In genomic region chr9:44288959-44289291, GRCm38 (mm10) we compare ENCODE assay signal across 9 mouse cellular contexts. TPM values are rescaled to one million over a fixed set of nuclear protein-coding genes. Genes with fewer than 3 reads are reported as not detected.
DNase-seq lines count a peak whose midpoint lies in the region; ATAC-seq and TF ChIP-seq lines count a peak whose summit lies in the region.
"Had no signal": no experiment of that assay in that cellular context is flagged by ENCODE, and none has a peak within 500 bp of the region (broad histone marks: within the 10 kb centered on the region; RNA-seq: fewer than 3 reads in every experiment).

No protein-coding gene starts in this region.

- H3K9me3 ChIP-seq in forebrain, embryonic 11.5 days (ENCODE audit: control insufficient read depth, low read length), result no peaks in the 10 kb centered on the region; the same call in 1 of the 2 replicates
- 0 out of 2 replicates have a peak, but pooled peaks cover 2% of the 10 kb centered on the region for H3K9me3 ChIP-seq in liver, embryonic 11.5 days (ENCODE audit: control insufficient read depth, low read length)
- H3K9me3 ChIP-seq in stomach, embryonic 16.5 days (replicated peaks; ENCODE audit: control insufficient read depth, low read length), result peaks cover 9% of the 10 kb centered on the region; the same call in 1 of the 2 replicates

- TF ChIP-seq POLR2A in spleen, adult 2 months (IDR thresholded peaks at IDR 0.05; ENCODE audit: low read depth, low read length), result no peak

- no peak for DNase-seq in spleen, adult 2 months (ENCODE audit: low read depth in 1 of 2, low spot score in 2 of 2)
- DNase-seq in spleen, adult 18-20 months, result no peak
- no peak for DNase-seq in forebrain, embryonic 11.5 days (ENCODE audit: low spot score)
- peak; percentile 65 for DNase-seq in liver, embryonic 11.5 days (ENCODE audit: low spot score)
- no peak for DNase-seq in adrenal gland, adult 8-10 months
- no peak for DNase-seq in thymus, postnatal 0 days (ENCODE audit: low spot score)
- DNase-seq in gastrocnemius, postnatal 14 days, result no peak
- DNase-seq: kidney, postnatal 36 days had no signal

- H3K9ac ChIP-seq in forebrain, embryonic 11.5 days (ENCODE audit: low read length), result 0 out of 2 replicates have a peak overlapping the region, but pooled peaks have one; percentile 80
- H3K9ac ChIP-seq in liver, embryonic 11.5 days (ENCODE audit: low read depth, low read length), result peak overlapping the region; percentile 76
- no peak overlapping the region for H3K9ac ChIP-seq in stomach, embryonic 16.5 days (ENCODE audit: low read length)

- intact Hi-C loops in gastrocnemius, postnatal 14 days (cut with DNase I; ENCODE audit: low total_unique reads), result no loop called here

- WGBS in spleen, adult 2 months, result 51% methylated on average over 11 of the region's 11 CpGs
- 5% methylated on average over 11 of the region's 11 CpGs for WGBS in forebrain, embryonic 11.5 days
- WGBS in liver, embryonic 11.5 days, result 8% methylated on average over 11 of the region's 11 CpGs
- WGBS in stomach, embryonic 16.5 days, result 12% methylated on average over 11 of the region's 11 CpGs

- H3K4me2 ChIP-seq in forebrain, embryonic 11.5 days (ENCODE audit: low read depth, low read length, severe bottlenecking), result peak overlapping the region; percentile 97
- peak overlapping the region; percentile 85 for H3K4me2 ChIP-seq in liver, embryonic 11.5 days
- peak overlapping the region; percentile 93; the same call in 1 of the 2 replicates for H3K4me2 ChIP-seq in stomach, embryonic 16.5 days (ENCODE audit: low read depth, low read length)

- H3K27ac ChIP-seq in spleen, adult 2 months (ENCODE audit: insufficient read depth, low read length), result 0 out of 2 replicates have a peak overlapping the region, but pooled peaks have one; percentile 47
- H3K27ac ChIP-seq in forebrain, embryonic 11.5 days (ENCODE audit: low read depth, low read length), result no peak overlapping the region
- H3K27ac ChIP-seq in liver, embryonic 11.5 days (ENCODE audit: low read depth, low read length), result peak overlapping the region; percentile 95
- no peak overlapping the region for H3K27ac ChIP-seq in stomach, embryonic 16.5 days (ENCODE audit: low read length)

- no peak for ATAC-seq in forebrain, embryonic 11.5 days (replicated peaks; ENCODE audit: low FRiP score)
- peak; percentile 66 for ATAC-seq in liver, embryonic 11.5 days (replicated peaks; ENCODE audit: low FRiP score)
- ATAC-seq in stomach, embryonic 16.5 days (ENCODE audit: insufficient read depth, low FRiP score), result no peak

- H3K36me3 ChIP-seq in spleen, adult 2 months (ENCODE audit: control insufficient read depth, insufficient read depth, low read length), result peaks cover 7% of the 10 kb centered on the region
- no peaks in the 10 kb centered on the region for H3K36me3 ChIP-seq in forebrain, embryonic 11.5 days (ENCODE audit: control insufficient read depth, insufficient read depth, low read length)
- H3K36me3 ChIP-seq in liver, embryonic 11.5 days (ENCODE audit: control insufficient read depth, insufficient read depth, low read length), result peaks cover 23% of the 10 kb centered on the region
- peaks cover 4% of the 10 kb centered on the region; the same call in 1 of the 2 replicates for H3K36me3 ChIP-seq in stomach, embryonic 16.5 days (ENCODE audit: control insufficient read depth, insufficient read depth, low read length)

- H3K4me3 ChIP-seq in spleen, adult 2 months (ENCODE audit: extremely low read depth, insufficient read depth, insufficient read length), result no peak overlapping the region
- H3K4me3 ChIP-seq in forebrain, embryonic 11.5 days (ENCODE audit: low read depth, low read length), result peak overlapping the region; percentile 72
- H3K4me3 ChIP-seq in liver, embryonic 11.5 days (ENCODE audit: low read depth, low read length), result peak overlapping the region; percentile 73
- H3K4me3 ChIP-seq in stomach, embryonic 16.5 days (replicated peaks; ENCODE audit: low read length), result no peak overlapping the region

- H3K27me3 ChIP-seq in spleen, adult 2 months (ENCODE audit: control insufficient read depth, insufficient read depth, low read length), result peaks cover 23% of the 10 kb centered on the region
- H3K27me3 ChIP-seq in forebrain, embryonic 11.5 days (ENCODE audit: control insufficient read depth, insufficient read depth, low read length), result no peaks in the 10 kb centered on the region
- H3K27me3 ChIP-seq in liver, embryonic 11.5 days (replicated peaks; ENCODE audit: control insufficient read depth, insufficient read depth, low read length), result peaks cover 10% of the 10 kb centered on the region
- H3K27me3 ChIP-seq in stomach, embryonic 16.5 days (ENCODE audit: control insufficient read depth, insufficient read depth, low read length), result 0 out of 2 replicates have a peak, but pooled peaks cover 5% of the 10 kb centered on the region

- H3K4me1 ChIP-seq in spleen, adult 2 months (ENCODE audit: control insufficient read depth, insufficient read depth, insufficient read length), result peaks cover 15% of the 10 kb centered on the region
- peaks cover 12% of the 10 kb centered on the region for H3K4me1 ChIP-seq in forebrain, embryonic 11.5 days (replicated peaks; ENCODE audit: control insufficient read depth, insufficient read depth, low read length)
- H3K4me1 ChIP-seq in liver, embryonic 11.5 days (replicated peaks; ENCODE audit: control insufficient read depth, insufficient read depth, low read length), result peaks cover 31% of the 10 kb centered on the region
- H3K4me1 ChIP-seq in stomach, embryonic 16.5 days (ENCODE audit: control insufficient read depth, insufficient read depth, low read length), result peaks cover 23% of the 10 kb centered on the region

- TF ChIP-seq CTCF in spleen, adult 2 months (IDR thresholded peaks at IDR 0.05; ENCODE audit: extremely low read depth, insufficient read depth, insufficient read length, insufficient replicate concordance), result no peak

RNA-seq across cellular contexts. Expression of gene Abcg4, which starts 0.5 kb away (rescaled TPM):
- polyA plus RNA-seq in spleen, adult 2 months (2012; rRNA removed), result 12.3 and 22.3 TPM in 2 replicates
- 6.7 and 9.6 TPM in 2 replicates for polyA plus RNA-seq in forebrain, embryonic 11.5 days (2014; fragmentation: Nextera tagmentation; extraction: Ambion mirVana)
- polyA plus RNA-seq in liver, embryonic 11.5 days (2014; fragmentation: Nextera tagmentation; extraction: Ambion mirVana), result 11.6 and 13.8 TPM in 2 replicates
- 5.2 and 5.3 TPM in 2 replicates for polyA plus RNA-seq in stomach, embryonic 16.5 days (2015; fragmentation: Nextera tagmentation; extraction: Ambion mirVana)
- 10 to 100 TPM; 39.3 to 51.3 (median 42.1) TPM for total RNA-seq in adrenal gland, adult 8-10 months (2022)
- 0.09 and 0.12 TPM in 2 replicates for polyA plus RNA-seq in thymus, postnatal 0 days (2015; fragmentation: Nextera tagmentation; extraction: Ambion mirVana)
- total RNA-seq in gastrocnemius, postnatal 14 days (2021), result under 1 TPM; 0.58 to 0.94 TPM

RNA-seq across cellular contexts. Expression of gene Hinfp, which starts 16.5 kb away (rescaled TPM):
- polyA plus RNA-seq in spleen, adult 2 months (2012; rRNA removed), result 24.7 and 25.2 TPM in 2 replicates
- 25.8 and 27.4 TPM in 2 replicates for polyA plus RNA-seq in forebrain, embryonic 11.5 days (2014; fragmentation: Nextera tagmentation; extraction: Ambion mirVana)
- polyA plus RNA-seq in liver, embryonic 11.5 days (2014; fragmentation: Nextera tagmentation; extraction: Ambion mirVana), result 19.3 and 20.2 TPM in 2 replicates
- 21.2 and 23.6 TPM in 2 replicates for polyA plus RNA-seq in stomach, embryonic 16.5 days (2015; fragmentation: Nextera tagmentation; extraction: Ambion mirVana)
- 10 to 100 TPM; 20.3 to 44.4 (median 31.8) TPM for total RNA-seq in adrenal gland, adult 8-10 months (2022)
- 22.4 and 22.6 TPM in 2 replicates for polyA plus RNA-seq in thymus, postnatal 0 days (2015; fragmentation: Nextera tagmentation; extraction: Ambion mirVana)
- total RNA-seq in gastrocnemius, postnatal 14 days (2021), result 1 to 10 TPM; 5.8 to 6.0 TPM

RNA-seq across cellular contexts. Expression of gene Nlrx1, which starts 20.5 kb away (rescaled TPM):
- polyA plus RNA-seq in spleen, adult 2 months (2012; rRNA removed), result 8.4 and 10.7 TPM in 2 replicates
- polyA plus RNA-seq in forebrain, embryonic 11.5 days (2014; fragmentation: Nextera tagmentation; extraction: Ambion mirVana), result 3.2 and 3.6 TPM in 2 replicates
- 4.3 and 4.9 TPM in 2 replicates for polyA plus RNA-seq in liver, embryonic 11.5 days (2014; fragmentation: Nextera tagmentation; extraction: Ambion mirVana)
- 11.4 and 13.7 TPM in 2 replicates for polyA plus RNA-seq in stomach, embryonic 16.5 days (2015; fragmentation: Nextera tagmentation; extraction: Ambion mirVana)
- total RNA-seq in adrenal gland, adult 8-10 months (2022), result 10 to 100 TPM; 27.6 to 41.8 (median 34.2) TPM
- polyA plus RNA-seq in thymus, postnatal 0 days (2015; fragmentation: Nextera tagmentation; extraction: Ambion mirVana), result 5.9 and 6.3 TPM in 2 replicates
- 10 to 100 TPM; 26.0 to 26.2 TPM for total RNA-seq in gastrocnemius, postnatal 14 days (2021)

RNA-seq across cellular contexts. Expression of gene C2cd2l, which starts 31.2 kb away (rescaled TPM):
- polyA plus RNA-seq in spleen, adult 2 months (2012; rRNA removed), result 28.0 and 38.5 TPM in 2 replicates
- polyA plus RNA-seq in forebrain, embryonic 11.5 days (2014; fragmentation: Nextera tagmentation; extraction: Ambion mirVana), result 12.2 and 13.7 TPM in 2 replicates
- polyA plus RNA-seq in liver, embryonic 11.5 days (2014; fragmentation: Nextera tagmentation; extraction: Ambion mirVana), result 8.9 and 9.3 TPM in 2 replicates
- polyA plus RNA-seq in stomach, embryonic 16.5 days (2015; fragmentation: Nextera tagmentation; extraction: Ambion mirVana), result 6.7 and 8.0 TPM in 2 replicates
- 10 to 100 TPM; 42.6 to 60.5 (median 49.9) TPM for total RNA-seq in adrenal gland, adult 8-10 months (2022)
- polyA plus RNA-seq in thymus, postnatal 0 days (2015; fragmentation: Nextera tagmentation; extraction: Ambion mirVana), result 11.0 and 11.2 TPM in 2 replicates
- total RNA-seq in gastrocnemius, postnatal 14 days (2021), result 10 to 100 TPM; 12.1 to 13.7 TPM

RNA-seq across cellular contexts. Expression of gene Dpagt1, which starts 36.9 kb away (rescaled TPM):
- polyA plus RNA-seq in spleen, adult 2 months (2012; rRNA removed), result 24.0 and 25.2 TPM in 2 replicates
- polyA plus RNA-seq in forebrain, embryonic 11.5 days (2014; fragmentation: Nextera tagmentation; extraction: Ambion mirVana), result 47.7 and 49.1 TPM in 2 replicates
- polyA plus RNA-seq in liver, embryonic 11.5 days (2014; fragmentation: Nextera tagmentation; extraction: Ambion mirVana), result 39.5 and 41.9 TPM in 2 replicates
- 32.0 and 40.6 TPM in 2 replicates for polyA plus RNA-seq in stomach, embryonic 16.5 days (2015; fragmentation: Nextera tagmentation; extraction: Ambion mirVana)
- total RNA-seq in adrenal gland, adult 8-10 months (2022), result 10 to 100 TPM; 31.4 to 37.0 (median 34.8) TPM
- 25.7 and 25.8 TPM in 2 replicates for polyA plus RNA-seq in thymus, postnatal 0 days (2015; fragmentation: Nextera tagmentation; extraction: Ambion mirVana)
- total RNA-seq in gastrocnemius, postnatal 14 days (2021), result 10 to 100 TPM; 12.5 to 14.0 TPM

Comparison
In these comparisons a context has a peak if more than half of its experiments do, and no peak if none do; other contexts are left out.
1. H3K27ac ChIP-seq: peak in spleen, adult 2 months (single experiment) and liver, embryonic 11.5 days (single experiment); none in forebrain, embryonic 11.5 days (single experiment) and stomach, embryonic 16.5 days (single experiment).
2. H3K4me3 ChIP-seq: peak in forebrain, embryonic 11.5 days (single experiment) and liver, embryonic 11.5 days (single experiment); none in spleen, adult 2 months (single experiment) and stomach, embryonic 16.5 days (single experiment).
3. Peak in every context shown above with its lines, with median percentiles within 50 percentile points of each other: H3K4me2 ChIP-seq.